Mouse (Mus musculus) olfactory bulb, adult 2 months (tissue): Measurements from ENCODE around the gene Pcolce2.

ENCODE experiments used
- CTCF ChIP-seq: fragments of 200-500 bp; IDR thresholded peaks from 2 replicates; pipeline ENCODE4 v1.5.1; 2012; ENCODE audit warnings: low read depth, mild to moderate bottlenecking, low read length, moderate library complexity; ENCODE audit not compliant: insufficient read depth
- POLR2A ChIP-seq: fragments of 200-500 bp; IDR thresholded peaks from 2 replicates; pipeline ENCODE4 v1.6.1; 2012; ENCODE audit warnings: mild to moderate bottlenecking, low read depth, low read length, moderate library complexity; ENCODE audit not compliant: insufficient read depth

- no peak for TF ChIP-seq CTCF
- no peak for TF ChIP-seq POLR2A
Measured at GRCm38 (mm10) chr9:95679966-95680365, 42.6 kb downstream of the Pcolce2 start.
